Mouse (Mus musculus): Measurements from ENCODE around the gene Map2k5.

DNA sequence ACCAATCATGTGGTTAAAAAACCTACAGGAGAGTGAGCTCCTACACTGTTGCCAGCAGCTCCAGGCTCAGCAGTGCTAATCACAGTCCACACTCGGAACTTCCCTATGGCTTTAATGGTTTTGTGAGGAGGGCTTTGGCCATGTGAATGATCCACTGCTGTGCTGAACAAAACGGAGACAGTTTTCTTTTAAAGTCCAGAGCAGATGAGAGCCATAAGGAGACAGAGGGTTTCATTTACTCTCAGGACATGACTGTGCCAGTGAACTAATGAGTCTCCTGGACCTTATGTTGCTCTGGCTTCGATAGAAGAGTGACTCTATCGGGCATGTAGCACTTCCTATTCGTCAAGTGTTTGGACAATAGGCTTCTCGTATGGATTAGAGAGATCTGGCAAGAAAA lies 42.7 kb upstream of the Map2k5 start:
- TF ChIP-seq CTCF (IDR thresholded peaks at IDR 0.05; ENCODE audit: borderline replicate concordance, extremely low read depth, insufficient read depth, insufficient read length), result no peak
- no peak for TF ChIP-seq POLR2A (IDR thresholded peaks at IDR 0.05; ENCODE audit: borderline replicate concordance, extremely low read depth, insufficient read depth, insufficient read length, poor library complexity, severe bottlenecking)

Measured in brain, embryonic 14.5 days (tissue).